Mouse (Mus musculus): ENCODE measurements at regions not wholly inside any gene's neighbourhood (a gene's known extent, or its start where the extent isn't known, plus 50 kb on each side); places are given as distances from the start of the nearest gene placed in this dataset.
A peak's percentile ranks its signal among the peaks of the same experiment; 100 is the strongest.
"Not testable (repeated sequence)": the region's sequence is repeated elsewhere in the genome, so short reads cannot be mapped to it uniquely, and the experiment has no call there.

- Histone ChIP-seq H3K9me3 (replicated peaks) (no peaks in the 10 kb centered on the region), H3K36me3 (no peaks in the 10 kb centered on the region), H3K27ac (no peak overlapping the region), H3K4me3 (no peak overlapping the region), H3K27me3 (ENCODE audit: low read depth, poor library complexity, severe bottlenecking) (no peaks in the 10 kb centered on the region), H3K4me1 (no peaks in the 10 kb centered on the region)
- DNase-seq (ENCODE audit: low spot score): no peak
- WGBS: 88% methylated on average over 2 of the region's 2 CpGs
Measured at GRCm38 (mm10) chr4:67141896-67142295, 314.5 kb downstream of the Tlr4 start.

GRCm38 (mm10) chr4:67148521-67148920 lies 321.1 kb downstream of the Tlr4 start:
- Histone ChIP-seq H3K4me1 (peaks cover 3% of the 10 kb centered on the region), H3K27ac (no peak overlapping the region), H3K36me3 (no peaks in the 10 kb centered on the region), H3K27me3 (ENCODE audit: low read depth, poor library complexity, severe bottlenecking) (no peaks in the 10 kb centered on the region), H3K9me3 (replicated peaks) (no peaks in the 10 kb centered on the region), H3K4me3 (no peak overlapping the region)
- no peak for DNase-seq (ENCODE audit: low spot score)
- WGBS: 49% methylated on average over 2 of the region's 2 CpGs

DNA sequence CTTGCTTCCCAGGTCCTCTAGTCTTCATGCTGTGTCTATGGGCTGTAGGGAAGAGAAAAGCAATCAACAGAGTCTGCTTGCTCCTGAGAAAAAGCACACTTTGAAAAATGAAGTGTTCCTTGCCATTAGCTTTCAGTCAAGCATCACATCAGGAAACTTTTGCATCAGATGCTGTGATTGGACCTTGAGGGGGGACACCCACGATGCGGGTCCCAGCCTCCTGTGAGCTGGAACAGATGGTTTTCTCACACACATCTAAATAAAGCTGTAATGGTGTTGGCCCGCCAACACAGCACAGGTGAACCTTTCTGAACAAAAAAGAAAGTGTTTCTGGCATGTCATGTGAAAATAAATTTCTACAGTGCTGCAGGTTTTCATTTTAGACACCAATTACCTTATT lies 335.3 kb downstream of the Tlr4 start:
- Histone ChIP-seq H3K4me3 (no peak overlapping the region), H3K9me3 (replicated peaks) (no peaks in the 10 kb centered on the region), H3K4me1 (no peaks in the 10 kb centered on the region), H3K27ac (no peak overlapping the region), H3K36me3 (no peaks in the 10 kb centered on the region), H3K27me3 (ENCODE audit: low read depth, poor library complexity, severe bottlenecking) (no peaks in the 10 kb centered on the region)
- no peak for DNase-seq (ENCODE audit: low spot score)
- WGBS: 90% methylated on average over 3 of the region's 3 CpGs

GRCm38 (mm10) chr4:67167720-67168119 lies 340.3 kb downstream of the Tlr4 start:
- DNase-seq (ENCODE audit: low spot score): no peak
- H3K4me3 ChIP-seq: no peak overlapping the region
- 88% methylated on average over 5 of the region's 5 CpGs for WGBS
- no peaks in the 10 kb centered on the region for H3K36me3 ChIP-seq
- H3K4me1 ChIP-seq: no peaks in the 10 kb centered on the region
- H3K9me3 ChIP-seq (replicated peaks): no peaks in the 10 kb centered on the region
- no peaks in the 10 kb centered on the region for H3K27me3 ChIP-seq (ENCODE audit: low read depth, poor library complexity, severe bottlenecking)
- no peak overlapping the region for H3K27ac ChIP-seq

GRCm38 (mm10) chr4:67187725-67188510 lies 360.5 kb downstream of the Tlr4 start:
- Histone ChIP-seq H3K4me1 (no peaks in the 10 kb centered on the region), H3K4me3 (no peak overlapping the region), H3K27me3 (ENCODE audit: low read depth, poor library complexity, severe bottlenecking) (no peaks in the 10 kb centered on the region), H3K27ac (no peak overlapping the region), H3K9me3 (replicated peaks) (no peaks in the 10 kb centered on the region), H3K36me3 (no peaks in the 10 kb centered on the region)
- peak; percentile 35 for DNase-seq (ENCODE audit: low spot score)
- 73% methylated on average over 2 of the region's 2 CpGs for WGBS

GRCm38 (mm10) chr4:67190536-67190935 lies 363.2 kb downstream of the Tlr4 start:
- Histone ChIP-seq H3K36me3 (no peaks in the 10 kb centered on the region), H3K4me1 (no peaks in the 10 kb centered on the region), H3K4me3 (no peak overlapping the region), H3K27ac (no peak overlapping the region), H3K9me3 (replicated peaks) (no peaks in the 10 kb centered on the region), H3K27me3 (ENCODE audit: low read depth, poor library complexity, severe bottlenecking) (no peaks in the 10 kb centered on the region)
- no peak for DNase-seq (ENCODE audit: low spot score)

GRCm38 (mm10) chr4:67194425-67194824 lies 367.0 kb downstream of the Tlr4 start:
- DNase-seq (ENCODE audit: low spot score): no peak
- 78% methylated on average over 4 of the region's 4 CpGs for WGBS

DNA sequence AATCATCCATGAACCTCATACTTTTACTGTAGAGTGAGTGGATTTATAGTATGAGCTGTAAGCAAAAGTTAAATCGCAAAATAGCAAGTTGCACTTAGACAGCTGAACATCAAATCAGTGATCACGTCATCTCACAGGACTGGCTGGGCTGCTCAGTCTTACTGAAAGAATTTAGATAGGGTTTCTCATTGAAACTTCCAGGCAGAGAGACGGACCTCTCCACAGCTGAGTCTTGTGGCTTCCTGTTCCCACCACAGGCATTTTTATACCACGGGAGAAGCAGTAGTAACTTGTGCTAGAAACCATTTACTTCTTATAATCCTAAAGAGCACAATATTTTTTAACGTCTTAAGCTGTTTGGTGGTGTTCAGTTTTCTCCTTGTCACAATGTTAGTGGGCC lies 369.5 kb downstream of the Tlr4 start:
- Histone ChIP-seq H3K27ac (no peak overlapping the region), H3K36me3 (no peaks in the 10 kb centered on the region)
- 86% methylated on average over 5 of the region's 5 CpGs for WGBS

More at GRCm38 (mm10) chr4:67194425-67194824, 367.0 kb downstream of the Tlr4 start:
- no peak overlapping the region for H3K27ac ChIP-seq
- no peaks in the 10 kb centered on the region for H3K9me3 ChIP-seq (replicated peaks)
- H3K36me3 ChIP-seq: no peaks in the 10 kb centered on the region
- H3K4me1 ChIP-seq: no peaks in the 10 kb centered on the region
- no peaks in the 10 kb centered on the region for H3K27me3 ChIP-seq (ENCODE audit: low read depth, poor library complexity, severe bottlenecking)
- H3K4me3 ChIP-seq: no peak overlapping the region

DNA sequence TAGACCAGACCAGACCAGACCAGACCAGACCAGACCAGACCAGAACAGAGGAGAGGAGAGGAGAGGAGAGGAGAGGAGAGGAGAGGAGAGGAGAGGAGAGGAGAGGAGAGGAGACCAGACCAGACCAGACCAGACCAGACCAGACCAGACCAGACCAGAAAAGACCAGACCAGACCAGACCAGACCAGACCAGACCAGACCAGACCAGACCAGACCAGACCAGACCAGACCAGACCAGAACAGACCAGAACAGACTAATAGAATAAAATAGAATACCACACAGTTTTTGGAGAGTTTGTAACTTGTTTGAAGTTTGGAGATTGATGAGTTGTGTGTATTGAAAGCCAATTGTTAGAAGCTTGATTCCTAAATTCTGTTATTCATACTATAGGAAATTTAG lies 381.0 kb downstream of the Tlr4 start:
- not testable (repeated sequence) for H3K27ac ChIP-seq

More for the DNA sequence above, 369.5 kb downstream of the Tlr4 start:
- Histone ChIP-seq H3K9me3 (replicated peaks) (no peaks in the 10 kb centered on the region), H3K4me1 (no peaks in the 10 kb centered on the region), H3K27me3 (ENCODE audit: low read depth, poor library complexity, severe bottlenecking) (no peaks in the 10 kb centered on the region), H3K4me3 (no peak overlapping the region)
- DNase-seq (ENCODE audit: low spot score): no peak

DNA sequence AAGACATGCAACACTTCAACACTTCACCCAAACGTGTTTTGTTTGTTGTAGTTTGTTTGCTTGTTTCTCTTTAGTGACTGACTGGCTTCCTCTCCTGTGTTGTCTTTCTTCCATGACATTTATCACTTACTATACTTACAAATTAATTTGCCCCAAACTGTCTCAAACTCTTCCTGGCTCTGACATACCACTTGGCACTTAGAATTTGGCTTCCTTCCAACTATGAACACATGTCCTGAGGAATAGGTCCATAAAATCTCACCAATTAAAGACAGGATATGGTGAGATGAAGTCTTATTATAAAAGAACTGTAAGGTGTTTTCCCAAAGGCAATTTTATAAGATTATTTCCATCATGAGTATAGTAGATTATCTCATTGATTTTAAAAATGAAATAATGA lies 386.0 kb downstream of the Tlr4 start:
- no peak overlapping the region for H3K27ac ChIP-seq
- WGBS: 70% methylated on average over 1 of the region's 1 CpGs

More for the DNA sequence above, 381.0 kb downstream of the Tlr4 start:
- H3K36me3 ChIP-seq; H3K4me1 ChIP-seq; H3K4me3 ChIP-seq; H3K27me3 ChIP-seq (ENCODE audit: low read depth, poor library complexity, severe bottlenecking); DNase-seq (ENCODE audit: low spot score); H3K9me3 ChIP-seq (replicated peaks): not testable (repeated sequence)

DNA sequence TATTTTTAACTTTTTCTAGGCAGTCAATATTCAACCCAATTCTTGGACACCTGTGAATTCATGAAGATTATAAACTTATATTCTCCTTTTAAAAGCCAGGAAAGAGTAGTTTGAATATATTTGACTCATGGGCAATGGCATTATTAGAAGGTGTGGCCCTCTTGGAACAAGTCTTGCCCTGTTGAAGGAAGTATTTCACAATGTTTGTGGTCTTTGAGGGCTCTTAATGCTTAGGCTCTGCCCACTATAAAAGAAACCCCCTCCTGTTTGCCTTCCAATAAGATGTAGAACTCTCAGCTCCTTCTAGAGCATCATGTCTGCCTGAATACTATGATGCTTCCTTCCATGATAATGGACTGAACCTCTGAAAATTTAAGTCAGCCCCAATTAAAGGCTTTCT lies 397.1 kb downstream of the Tlr4 start:
- Histone ChIP-seq H3K4me3 (no peak overlapping the region), H3K27me3 (ENCODE audit: low read depth, poor library complexity, severe bottlenecking) (no peaks in the 10 kb centered on the region), H3K9me3 (replicated peaks) (no peaks in the 10 kb centered on the region), H3K27ac (no peak overlapping the region), H3K36me3 (no peaks in the 10 kb centered on the region), H3K4me1 (peaks cover 5% of the 10 kb centered on the region; the same call in 1 of the 2 replicates)
- DNase-seq (ENCODE audit: low spot score): no peak

More for the DNA sequence above, 386.0 kb downstream of the Tlr4 start:
- no peaks in the 10 kb centered on the region for H3K27me3 ChIP-seq (ENCODE audit: low read depth, poor library complexity, severe bottlenecking)
- no peaks in the 10 kb centered on the region for H3K4me1 ChIP-seq
- no peak overlapping the region for H3K4me3 ChIP-seq
- no peaks in the 10 kb centered on the region for H3K36me3 ChIP-seq
- H3K9me3 ChIP-seq (replicated peaks): no peaks in the 10 kb centered on the region
- no peak for DNase-seq (ENCODE audit: low spot score)

- Histone ChIP-seq H3K27me3 (ENCODE audit: low read depth, poor library complexity, severe bottlenecking) (no peaks in the 10 kb centered on the region), H3K4me1 (no peaks in the 10 kb centered on the region), H3K36me3 (no peaks in the 10 kb centered on the region), H3K27ac (no peak overlapping the region), H3K4me3 (no peak overlapping the region), H3K9me3 (replicated peaks) (no peaks in the 10 kb centered on the region)
- 84% methylated on average over 3 of the region's 3 CpGs for WGBS
- no peak for DNase-seq (ENCODE audit: low spot score)
Measured at GRCm38 (mm10) chr4:67229214-67229613, 401.8 kb downstream of the Tlr4 start.

GRCm38 (mm10) chr4:67273553-67273952 lies 446.2 kb downstream of the Tlr4 start:
- 90% methylated on average over 4 of the region's 4 CpGs for WGBS
- Histone ChIP-seq H3K36me3 (no peaks in the 10 kb centered on the region), H3K9me3 (replicated peaks) (no peaks in the 10 kb centered on the region), H3K4me1 (no peaks in the 10 kb centered on the region), H3K27me3 (ENCODE audit: low read depth, poor library complexity, severe bottlenecking) (no peaks in the 10 kb centered on the region), H3K27ac (no peak overlapping the region), H3K4me3 (no peak overlapping the region)
- DNase-seq (ENCODE audit: low spot score): no peak

DNA sequence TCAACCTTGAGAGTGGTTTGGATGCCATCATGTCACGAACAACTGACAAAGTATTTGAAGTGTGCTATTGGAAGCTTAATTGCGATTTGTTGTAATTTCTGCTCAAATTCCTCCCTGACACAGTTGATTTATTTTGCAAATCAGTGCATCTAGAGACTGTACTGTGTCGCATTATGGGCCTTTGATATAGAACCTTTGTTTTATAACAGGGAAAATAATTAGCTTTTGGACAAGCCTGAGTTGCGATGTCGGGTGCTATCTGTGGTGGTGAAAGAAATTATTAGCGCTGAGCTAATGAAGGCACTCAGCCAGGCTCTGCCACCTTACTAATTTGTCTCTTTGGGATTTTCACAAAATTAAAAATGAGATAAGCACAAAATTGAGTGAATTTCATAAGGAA lies 473.6 kb downstream of the Tlr4 start:
- H3K27ac ChIP-seq: no peak overlapping the region
- no peak overlapping the region for H3K4me3 ChIP-seq
- no peaks in the 10 kb centered on the region for H3K4me1 ChIP-seq
- H3K9me3 ChIP-seq (replicated peaks): no peaks in the 10 kb centered on the region
- DNase-seq (ENCODE audit: low spot score): no peak
- H3K36me3 ChIP-seq: no peaks in the 10 kb centered on the region
- no peaks in the 10 kb centered on the region for H3K27me3 ChIP-seq (ENCODE audit: low read depth, poor library complexity, severe bottlenecking)
- 88% methylated on average over 6 of the region's 6 CpGs for WGBS

Measured in limb, embryonic 10.5 days (tissue).